Mouse (Mus musculus) lung, postnatal 0 days (tissue): ENCODE data around the gene Ptpn12.

ENCODE experiments used
- CTCF ChIP-seq: IDR thresholded peaks from 2 replicates; pipeline ENCODE4 v1.5.1; 2016; ENCODE audit warnings: antibody characterized with exemption, mild to moderate bottlenecking
- EP300 ChIP-seq: IDR thresholded peaks from 2 replicates; pipeline ENCODE4 v1.6.1; 2016; ENCODE audit warnings: antibody characterized with exemption, mild to moderate bottlenecking, control low read depth

DNA sequence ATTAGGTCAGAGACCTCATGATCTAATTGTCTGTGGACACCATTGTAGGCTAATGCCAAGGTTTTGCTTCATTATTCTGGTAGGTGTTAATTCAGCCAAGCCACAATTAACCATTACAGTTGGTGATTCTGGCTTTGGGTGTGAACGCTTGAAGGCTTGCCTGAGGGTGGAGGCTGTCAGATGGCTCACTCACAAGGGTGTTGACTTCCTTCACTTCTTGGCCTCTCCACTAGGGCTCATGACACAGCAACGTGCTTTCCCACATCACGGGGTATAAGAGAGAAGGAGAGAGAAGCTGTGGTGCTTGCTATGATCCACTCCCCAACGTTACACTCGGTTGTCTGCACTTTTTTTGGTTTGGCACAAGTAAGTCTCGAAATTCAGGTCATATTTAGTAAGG lies 35.5 kb upstream of the Ptpn12 start:
- TF ChIP-seq CTCF (no peak), EP300 (no peak)
